Mouse (Mus musculus): ENCODE data around the gene Socs7.
"Not testable (repeated sequence)": the region's sequence is repeated elsewhere in the genome, so short reads cannot be mapped to it uniquely, and the experiment has no call there.

Gene Socs7

DNA sequence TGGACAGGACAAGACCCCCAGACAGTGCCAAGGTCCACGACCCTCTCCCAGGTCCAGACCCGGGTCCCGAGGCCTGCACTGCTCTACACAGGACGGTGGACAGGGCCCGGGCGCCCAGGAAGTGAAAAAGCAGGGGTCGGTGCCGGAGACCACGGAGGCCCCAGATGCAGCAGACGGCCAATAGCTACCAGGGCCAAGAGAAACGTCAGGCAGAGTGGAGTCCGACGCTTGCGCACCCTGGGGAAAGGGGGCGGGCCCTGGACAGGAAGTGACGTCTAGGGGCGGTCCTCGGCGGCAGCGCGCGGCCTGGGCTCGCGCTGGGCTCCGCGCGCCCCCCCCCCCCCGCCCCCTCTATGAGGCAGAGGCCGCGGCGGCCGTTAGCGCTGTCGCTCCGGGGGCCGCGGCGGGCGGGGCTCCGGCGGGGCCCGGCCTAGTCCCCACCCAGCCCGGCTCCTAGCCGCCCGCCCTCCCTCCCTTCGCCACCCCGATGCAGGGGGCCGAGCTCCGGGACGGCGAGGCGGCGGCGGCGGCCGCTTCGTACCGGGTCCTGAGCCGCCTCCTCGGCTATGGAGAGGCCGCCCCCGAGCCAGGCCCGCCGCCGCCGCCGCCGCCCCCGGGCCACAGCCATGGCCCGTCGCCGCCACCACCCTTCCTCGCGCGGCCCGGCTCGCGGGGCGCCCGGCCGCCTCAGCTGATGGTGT lies at the start of gene Socs7:
Gene Socs7 (plus strand): TSS at position 604 of the 701 bp plus-strand sequence.
- DNase-seq (ENCODE audit: low read depth, low spot score) = peak; percentile 90

DNA sequence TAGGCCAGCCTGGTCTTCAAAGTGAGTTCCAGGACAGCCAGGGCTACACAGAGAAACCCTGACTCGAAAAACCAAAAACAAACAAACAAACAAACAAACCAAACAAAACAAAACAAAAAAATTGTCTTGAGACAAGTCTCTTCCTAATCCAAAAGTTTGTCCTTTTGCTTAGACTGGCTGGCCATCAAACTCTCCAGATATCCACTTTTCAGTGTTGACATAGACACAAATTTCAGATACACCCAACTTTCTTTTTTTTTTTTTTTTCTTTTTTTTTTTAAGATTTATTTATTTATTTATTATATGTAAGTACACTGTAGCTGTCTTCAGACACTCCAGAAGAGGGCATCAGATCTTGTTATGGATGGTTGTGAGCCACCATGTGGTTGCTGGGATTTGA lies 49.5 kb upstream of the Socs7 start:
- not testable (repeated sequence) for DNase-seq (ENCODE audit: low read depth, low spot score)

DNA sequence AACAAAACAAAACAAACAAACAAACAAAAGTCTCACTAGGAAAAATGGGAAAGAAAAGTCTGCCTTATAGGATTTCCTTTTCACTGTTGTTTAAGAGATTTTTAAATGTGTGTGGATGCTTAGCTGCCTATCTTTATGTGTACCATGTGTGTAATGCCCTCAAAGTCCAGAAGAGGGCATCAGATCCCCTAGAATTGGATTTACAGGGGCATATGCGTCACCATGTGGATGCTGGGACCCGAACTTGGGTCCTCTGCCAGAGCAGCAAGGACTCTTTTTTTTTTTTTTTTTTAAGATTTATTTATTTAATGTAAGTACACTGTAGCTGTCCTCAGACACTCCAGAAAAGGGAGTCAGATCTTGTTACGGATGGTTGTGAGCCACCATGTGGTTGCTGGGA lies 48.2 kb upstream of the Socs7 start:
- peak; percentile 89 for DNase-seq (ENCODE audit: low read depth, low spot score)

DNA sequence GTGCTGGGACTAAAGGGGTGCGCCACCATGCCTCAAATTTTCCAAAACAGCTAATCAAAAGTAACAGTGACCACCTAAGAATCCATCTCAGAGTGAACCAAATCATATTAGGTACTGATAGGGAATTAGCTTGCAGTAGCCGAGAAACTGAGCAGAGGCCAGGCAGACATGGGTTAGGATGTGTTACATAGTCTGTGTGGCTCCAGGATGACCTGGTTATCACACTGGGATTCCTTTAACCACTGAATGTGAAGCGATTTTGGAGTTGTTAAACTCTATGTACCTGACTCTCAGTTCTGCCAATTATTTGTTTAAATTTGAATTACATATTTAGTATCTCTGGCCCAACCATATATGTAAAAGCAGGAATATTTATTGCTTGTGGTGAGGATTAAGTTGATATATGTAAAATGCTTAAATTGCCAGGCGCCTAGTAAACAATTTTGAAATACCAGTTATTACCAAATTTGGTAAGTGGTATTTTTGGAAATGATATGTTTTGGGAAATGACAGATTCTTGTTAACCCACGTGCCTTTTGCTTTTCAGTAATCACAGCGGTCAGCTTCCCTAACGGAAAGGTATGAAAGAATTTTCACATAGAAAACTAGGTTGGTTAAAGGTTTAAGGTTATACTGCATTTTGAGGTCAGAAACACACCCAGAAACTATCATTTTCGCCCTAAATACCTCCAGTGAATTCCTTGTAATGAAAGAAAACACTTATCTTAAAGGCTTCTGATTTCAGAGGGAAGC lies 47.4 kb upstream of the Socs7 start:
- no peak for DNase-seq (ENCODE audit: low read depth, low spot score)

DNA sequence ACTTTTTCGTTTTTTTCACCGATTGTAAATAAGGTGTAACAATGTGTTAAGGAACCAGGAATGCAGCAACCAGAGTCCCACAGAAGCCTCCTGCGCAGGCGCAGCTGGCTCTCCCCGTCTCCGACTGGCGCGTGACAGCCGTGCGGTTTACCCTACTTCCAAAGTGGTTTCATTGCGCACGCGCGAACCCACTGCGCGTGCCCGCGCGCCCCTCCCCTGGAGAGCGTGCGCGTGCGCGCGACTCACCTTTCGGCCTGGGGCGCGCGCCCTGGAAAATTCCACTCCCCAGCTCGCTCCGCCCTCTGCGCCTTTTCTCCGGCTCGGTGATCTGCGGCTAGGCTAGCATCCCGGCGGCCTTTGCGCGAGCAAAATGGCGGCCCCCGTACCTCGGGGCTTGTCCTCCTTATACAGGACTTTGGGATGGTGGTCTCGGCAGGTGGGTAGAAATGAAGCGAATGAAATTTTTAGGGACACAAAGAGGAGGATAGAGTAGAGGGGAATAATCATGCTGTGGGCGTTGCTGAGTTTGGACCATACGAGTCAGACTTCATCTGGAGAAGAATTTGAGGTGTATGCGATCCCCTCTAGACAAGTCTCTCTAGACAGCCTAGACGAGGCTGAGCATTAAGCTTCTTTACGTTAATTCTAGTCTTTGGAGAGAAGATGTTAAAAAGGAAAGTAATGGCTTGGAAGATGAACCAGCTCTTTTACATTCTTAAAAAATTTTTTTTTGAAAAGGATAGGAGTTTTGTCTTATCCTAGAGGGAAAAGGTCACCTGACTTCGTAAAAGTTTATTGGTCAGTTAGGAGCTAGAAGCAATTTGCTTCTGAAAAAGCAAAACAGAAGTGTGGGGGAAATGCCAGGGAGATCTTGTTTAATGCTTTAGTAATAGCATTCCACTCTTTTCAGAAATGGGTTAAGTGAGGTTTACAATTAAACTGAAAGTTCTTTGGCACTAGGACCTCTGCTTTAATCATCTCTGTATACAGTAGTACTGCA lies 46.5 kb upstream of the Socs7 start, which contains the start of gene Mrpl45:
Gene Mrpl45 (plus strand): TSS at position 213 of the 1,000 bp plus-strand sequence.
- DNase-seq (ENCODE audit: low read depth, low spot score) = peak; percentile 98

DNA sequence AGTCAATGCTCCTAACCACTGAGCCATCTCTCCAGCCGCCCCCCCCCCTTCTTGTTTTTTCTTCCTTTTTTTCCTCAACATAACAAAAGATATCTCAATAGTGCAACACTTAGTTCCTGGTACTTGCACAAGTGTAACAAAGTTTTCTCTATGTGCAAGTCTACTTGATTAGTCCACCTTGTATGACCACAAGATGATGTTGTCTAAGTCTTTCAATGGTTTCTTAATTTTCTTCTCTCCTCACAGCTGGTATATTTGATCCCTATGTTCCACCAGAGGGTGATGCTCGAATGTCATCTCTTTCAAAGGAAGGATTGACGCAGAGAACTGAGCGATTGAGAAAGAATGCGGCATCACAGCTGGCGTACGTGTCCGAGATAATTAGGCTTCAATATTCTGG lies 41.2 kb upstream of the Socs7 start:
- DNase-seq (ENCODE audit: low read depth, low spot score) = no peak

DNA sequence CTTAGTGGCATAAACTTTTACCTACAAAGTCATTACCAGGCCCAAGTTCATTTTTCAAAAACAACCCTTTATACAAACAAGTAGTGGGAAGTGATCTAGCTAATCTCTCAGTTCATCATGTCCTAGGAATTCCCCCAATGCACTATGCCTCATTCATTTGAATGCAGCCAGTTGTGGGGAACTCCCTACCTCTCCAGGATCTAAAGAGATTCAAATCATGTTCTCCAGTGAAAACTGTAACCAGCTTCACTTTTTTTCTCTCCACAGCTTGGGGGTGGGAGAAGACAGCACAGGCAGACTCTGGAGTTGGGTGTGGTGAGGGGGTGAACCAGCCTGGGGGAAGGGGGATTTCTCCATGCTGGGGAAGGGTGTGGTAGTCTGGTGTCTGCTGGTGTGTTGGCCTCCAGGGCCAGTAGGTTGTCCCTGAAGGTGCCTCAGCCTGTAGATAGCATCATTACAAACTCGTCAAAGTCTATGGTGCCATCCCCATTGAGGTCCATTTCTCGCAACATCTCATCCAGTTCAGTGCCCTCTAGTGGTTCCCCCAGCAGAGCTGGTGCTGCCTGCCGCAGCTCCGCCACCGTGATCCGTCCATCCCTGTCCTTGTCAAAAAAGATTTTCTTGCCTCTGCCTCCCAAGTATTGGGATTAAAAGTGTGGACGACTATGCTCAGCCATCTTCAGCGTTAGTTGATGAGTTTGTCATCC lies 40.3 kb upstream of the Socs7 start:
- peak; percentile 89 for DNase-seq (ENCODE audit: low read depth, low spot score)

DNA sequence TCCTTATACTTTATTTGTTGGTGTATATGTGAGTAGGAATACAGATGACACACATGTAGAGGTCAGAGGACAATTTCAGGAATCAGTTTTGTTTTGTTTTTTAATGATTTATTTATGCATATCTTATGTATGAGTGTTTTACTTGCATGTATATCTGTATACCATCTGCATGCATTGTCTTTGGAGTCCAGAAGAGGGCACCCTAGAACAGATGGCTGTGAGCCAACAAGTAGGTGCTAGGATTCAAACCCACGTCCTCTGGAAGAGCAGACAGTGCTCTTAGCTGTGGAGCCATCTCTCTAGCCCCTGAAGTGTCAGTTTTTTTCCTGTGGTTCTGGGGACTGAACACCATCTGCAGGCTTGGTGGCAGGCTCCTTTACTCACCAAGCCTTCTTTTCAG lies 37.1 kb upstream of the Socs7 start:
- DNase-seq (ENCODE audit: low read depth, low spot score) = peak; percentile 73

DNA sequence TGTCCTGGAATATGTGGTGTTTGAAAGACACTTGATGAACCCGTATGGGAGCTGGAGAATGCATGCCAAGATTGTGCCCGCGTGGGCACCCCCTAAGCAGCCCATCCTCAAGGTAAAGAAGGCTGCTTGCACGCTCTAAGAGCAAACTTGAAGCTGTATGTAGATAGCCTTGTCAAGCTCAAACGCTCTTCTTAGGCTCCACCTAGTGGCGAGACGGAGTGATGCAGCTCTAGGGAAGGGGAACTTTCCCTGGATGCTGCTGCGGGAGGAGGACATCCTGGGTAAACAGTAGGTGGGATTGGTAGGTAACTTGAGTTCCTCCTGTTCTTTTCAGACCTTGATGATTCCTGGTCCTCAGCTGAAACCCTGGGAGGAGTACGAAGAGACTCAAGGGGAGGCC lies 34.2 kb upstream of the Socs7 start:
- DNase-seq (ENCODE audit: low read depth, low spot score) = peak; percentile 89

DNA sequence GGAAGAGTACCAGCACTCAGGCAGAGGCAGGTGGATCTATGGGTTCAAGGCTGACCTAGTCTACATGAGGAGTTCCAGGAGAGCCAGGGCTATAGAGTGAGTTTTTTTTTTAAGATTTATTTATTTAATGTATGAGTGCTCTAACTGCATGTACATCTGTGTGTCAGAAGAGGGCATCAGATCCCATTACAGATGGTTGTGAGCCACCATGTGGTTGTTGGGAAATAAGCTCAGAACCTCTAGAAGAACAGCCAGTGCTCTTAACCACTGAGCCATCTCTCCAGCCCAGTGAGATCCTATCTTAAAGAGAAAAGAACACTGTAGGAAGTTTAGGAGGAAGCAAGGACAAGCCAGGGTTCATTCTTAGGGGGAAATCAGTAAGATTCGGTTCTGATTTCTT lies 32.0 kb upstream of the Socs7 start:
- no peak for DNase-seq (ENCODE audit: low read depth, low spot score)

DNA sequence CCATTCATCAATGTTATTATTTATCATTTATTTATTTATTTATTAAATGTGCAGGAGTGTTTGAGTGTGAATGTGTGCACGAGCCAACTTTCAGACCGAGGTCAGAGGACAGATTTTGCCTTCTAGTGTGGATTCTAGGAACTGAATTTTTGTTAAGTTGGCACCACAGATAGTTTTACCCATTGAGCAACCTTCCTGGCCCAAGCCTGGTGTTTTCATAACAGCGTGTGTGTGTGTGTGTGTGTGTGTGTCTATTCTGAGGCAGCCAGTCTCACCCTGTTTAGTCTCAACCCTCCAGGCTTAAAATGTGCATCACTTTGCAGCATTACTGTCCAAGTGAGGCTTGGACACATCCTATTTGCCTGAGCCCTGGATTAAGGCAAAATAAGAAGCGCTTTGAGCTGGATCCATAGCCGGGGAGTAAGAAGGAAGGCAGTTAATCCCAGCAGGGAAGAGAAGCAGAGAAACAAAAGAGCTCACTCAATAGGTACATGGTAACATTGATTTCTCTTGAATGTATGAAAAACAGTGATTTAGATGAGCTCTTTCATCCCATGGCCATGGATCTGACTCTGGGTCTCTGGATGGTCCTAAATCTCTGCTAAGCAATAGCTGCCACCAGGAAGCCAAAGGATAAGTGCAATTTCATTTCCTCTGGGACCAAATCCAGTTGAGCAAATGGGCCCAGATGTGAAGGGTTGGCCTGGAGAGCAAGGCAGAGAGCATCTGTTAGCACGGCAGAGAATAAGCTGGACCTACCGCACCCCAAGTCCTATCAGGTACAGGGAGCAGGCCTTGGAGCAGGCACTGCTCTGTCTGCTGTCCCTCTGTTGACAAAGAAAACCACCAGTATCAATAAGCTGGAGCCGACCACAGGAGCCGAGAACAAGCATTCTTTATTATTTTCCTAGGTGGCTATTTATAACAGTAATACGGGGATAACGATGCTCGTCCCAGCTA lies 30.8 kb upstream of the Socs7 start:
- no peak for DNase-seq (ENCODE audit: low read depth, low spot score)

DNA sequence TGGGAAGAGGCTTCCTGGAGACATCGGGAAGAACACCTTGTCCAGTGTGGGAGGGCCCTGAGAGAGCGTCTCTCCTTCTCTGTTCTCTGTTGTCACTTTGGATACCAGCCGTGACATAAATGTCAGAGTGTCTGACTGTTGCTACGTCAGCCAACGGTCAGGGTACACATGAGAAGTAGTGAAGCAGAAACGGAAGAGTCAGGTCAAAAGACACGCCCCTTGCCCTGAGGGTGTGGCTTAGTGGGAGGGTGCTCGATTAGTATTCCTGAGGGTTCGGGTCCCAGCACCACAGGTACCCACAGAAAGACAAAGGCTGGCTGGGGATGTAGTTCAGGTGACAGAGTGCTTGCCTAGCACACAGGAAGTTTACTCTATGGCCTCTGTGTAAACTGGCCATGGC lies 29.3 kb upstream of the Socs7 start:
- DNase-seq (ENCODE audit: low read depth, low spot score) = peak; percentile 91

DNA sequence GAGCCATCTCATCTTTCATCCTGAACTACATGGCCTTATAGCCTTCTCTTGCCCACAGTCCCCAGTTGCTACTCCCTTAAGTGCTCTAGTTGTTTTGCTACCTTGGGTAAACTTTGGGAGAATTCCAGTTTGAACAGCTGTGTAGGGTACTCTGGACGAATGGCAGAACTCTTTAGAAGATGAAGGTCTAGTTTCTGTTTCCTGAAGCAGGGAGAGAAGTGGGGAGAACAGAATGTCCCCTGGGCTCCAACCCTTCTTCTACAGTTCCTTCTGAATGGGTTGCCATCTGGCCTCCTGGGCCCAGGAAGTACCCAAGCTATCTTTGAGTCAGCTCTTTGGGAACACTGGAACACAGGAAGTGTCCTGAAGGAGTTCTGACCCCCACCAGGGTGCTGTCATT lies 28.5 kb upstream of the Socs7 start:
- DNase-seq (ENCODE audit: low read depth, low spot score) = no peak

DNA sequence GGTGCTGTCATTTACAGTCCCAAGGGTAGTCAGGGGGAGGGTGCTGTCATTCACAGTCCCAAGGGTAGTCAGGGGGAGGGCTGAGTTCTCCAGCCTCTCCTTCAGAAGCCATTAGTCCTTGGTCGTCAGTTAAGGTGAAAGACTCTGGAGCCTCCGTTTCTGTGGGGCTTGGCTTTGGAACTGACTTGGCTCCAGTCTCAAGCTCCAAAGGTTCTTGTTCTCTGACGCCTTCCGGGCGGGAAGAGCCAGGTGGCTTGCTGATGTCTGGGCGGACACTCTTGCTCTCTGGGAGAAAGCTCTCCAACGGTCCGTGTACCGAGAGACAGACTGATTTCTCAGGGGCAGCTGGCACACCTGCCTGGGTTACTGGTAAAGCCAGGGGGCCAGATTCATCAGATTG lies 28.0 kb upstream of the Socs7 start:
- DNase-seq (ENCODE audit: low read depth, low spot score) = no peak

DNA sequence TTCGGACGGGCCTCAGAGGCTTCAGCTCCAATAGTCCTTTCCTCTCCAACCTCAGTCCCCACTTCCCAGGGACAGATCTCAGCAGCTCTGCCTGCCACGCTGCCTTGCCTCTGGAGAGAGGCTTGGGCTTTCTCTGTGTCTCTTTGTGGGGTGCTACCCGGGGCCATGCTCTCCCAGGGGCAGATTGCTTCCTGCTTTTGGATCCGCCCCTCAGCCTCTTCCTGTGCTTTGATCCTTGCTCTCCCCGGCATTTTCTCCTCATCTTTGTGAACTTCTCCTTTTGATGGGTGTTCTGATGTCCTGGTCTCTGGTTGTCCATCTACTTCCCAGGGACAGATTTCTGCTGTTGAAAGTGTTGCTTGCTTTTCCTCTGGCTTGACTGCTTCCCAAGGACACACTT lies 26.1 kb upstream of the Socs7 start:
- no peak for DNase-seq (ENCODE audit: low read depth, low spot score)

DNA sequence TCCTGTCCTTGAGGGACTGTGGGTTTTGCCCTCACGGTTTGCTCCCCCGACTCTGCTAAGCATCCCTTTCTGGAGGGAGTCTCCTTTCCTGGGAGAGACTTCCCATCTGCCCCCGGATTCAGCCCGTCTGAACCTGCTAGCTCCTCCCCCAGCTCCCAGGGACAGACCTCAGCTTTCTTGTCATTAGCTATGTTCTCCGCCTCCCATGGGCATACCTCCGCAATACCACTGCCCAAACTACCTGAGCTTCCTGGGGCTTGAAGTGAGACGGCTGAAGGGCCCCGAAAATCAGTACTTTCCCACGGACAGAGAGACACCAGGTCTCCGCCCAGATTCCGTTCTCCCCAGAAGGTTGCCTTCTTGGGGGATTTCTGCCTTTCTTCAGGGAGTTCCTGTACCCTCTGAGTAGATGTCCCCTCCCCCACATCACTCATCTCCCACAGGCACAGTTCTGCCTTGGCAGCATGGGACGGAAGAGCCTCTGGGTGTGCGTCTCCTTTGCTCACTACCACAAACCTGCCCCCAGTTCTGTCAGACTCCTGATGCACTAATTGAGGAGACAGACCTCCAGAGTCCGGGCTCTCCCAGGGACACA lies 25.5 kb upstream of the Socs7 start:
- peak; percentile 63 for DNase-seq (ENCODE audit: low read depth, low spot score)

DNA sequence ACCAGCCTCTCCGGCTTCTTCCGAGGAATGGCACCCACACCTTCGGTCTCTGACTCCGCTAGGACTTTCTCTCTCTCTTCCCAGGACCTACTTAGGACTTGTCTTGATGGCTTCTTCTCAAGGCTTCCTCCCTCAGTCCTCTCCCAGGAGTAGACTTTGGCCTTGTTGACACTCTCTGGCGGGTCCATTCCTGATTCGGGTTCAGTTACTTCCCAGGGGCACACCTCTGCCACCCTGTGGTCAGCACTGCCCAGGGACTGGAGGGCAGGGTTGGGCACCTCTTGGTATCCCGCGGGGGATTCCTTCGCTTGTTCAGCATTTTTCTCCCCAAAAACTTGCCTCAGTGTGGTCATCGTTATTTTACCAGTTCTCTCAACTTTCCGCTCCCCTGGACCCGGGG lies 25.0 kb upstream of the Socs7 start:
- DNase-seq (ENCODE audit: low read depth, low spot score) = no peak

DNA sequence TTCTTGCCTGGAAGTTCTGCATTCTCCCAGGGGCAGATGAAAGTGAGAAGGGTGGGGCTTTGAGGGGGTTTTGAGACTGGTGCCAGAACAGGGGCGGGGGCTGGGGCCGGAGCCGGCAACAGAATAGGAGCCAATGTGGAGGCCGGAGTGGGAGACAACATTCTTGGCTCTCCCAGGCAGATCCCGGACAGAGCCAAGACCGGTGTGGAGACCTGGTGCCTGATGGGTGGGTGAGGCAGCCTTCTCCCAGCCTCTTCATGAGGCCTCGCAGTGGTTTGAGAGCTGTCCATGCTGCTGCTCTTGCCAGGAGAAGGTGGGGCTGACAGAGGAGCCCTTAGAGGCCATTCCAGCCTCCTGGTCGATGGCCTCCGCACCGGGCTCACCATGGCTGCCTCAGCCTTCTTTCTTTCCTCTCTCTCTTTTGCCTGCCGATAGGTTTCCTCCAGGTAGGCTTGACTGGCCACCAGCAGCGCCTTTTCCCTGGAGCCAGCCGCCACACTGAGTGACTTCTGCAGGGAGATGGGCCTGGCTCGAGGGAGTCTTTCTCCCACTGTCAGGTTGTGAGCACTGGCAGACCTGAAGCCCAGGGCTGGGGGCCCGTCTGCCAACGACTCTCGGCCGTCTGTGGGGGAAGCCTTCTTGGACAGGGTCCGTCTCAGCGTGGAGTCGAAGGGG lies 23.9 kb upstream of the Socs7 start:
- DNase-seq (ENCODE audit: low read depth, low spot score) = peak; percentile 41

DNA sequence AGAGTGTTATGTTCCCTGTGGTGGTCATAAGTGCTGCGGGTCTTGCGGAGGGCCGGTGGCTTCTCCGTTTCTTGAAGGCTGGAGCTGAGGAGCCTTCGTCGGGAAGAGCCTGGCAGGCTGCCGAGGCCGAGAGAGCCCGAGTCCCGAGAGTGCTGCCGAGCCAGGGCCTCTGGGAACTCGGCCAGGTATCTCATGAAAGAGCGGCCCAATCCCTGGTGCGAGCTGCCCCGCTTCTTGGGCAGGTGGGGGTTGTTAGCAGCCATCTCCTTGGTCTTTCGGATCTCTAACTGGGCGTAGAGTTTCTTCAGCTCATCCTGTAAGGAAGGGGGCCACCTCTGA lies 23.4 kb upstream of the Socs7 start:
- no peak for DNase-seq (ENCODE audit: low read depth, low spot score)
